In genomic region chr15:3996267-3997010, GRCm38 (mm10) we compare ENCODE assay signal across 9 mouse cellular contexts. TPM values are rescaled to one million over a fixed set of nuclear protein-coding genes. Genes with fewer than 3 reads are reported as not detected.
DNase-seq lines count a peak whose midpoint lies in the region; ATAC-seq and TF ChIP-seq lines count a peak whose summit lies in the region.
"Had no signal": no experiment of that assay in that cellular context is flagged by ENCODE, and none has a peak within 500 bp of the region (broad histone marks: within the 10 kb centered on the region; RNA-seq: fewer than 3 reads in every experiment).

No protein-coding gene starts in this region.

- 18% methylated on average over 14 of the region's 14 CpGs for WGBS in heart, embryonic 15.5 days
- 19% methylated on average over 14 of the region's 14 CpGs for WGBS in forebrain, embryonic 16.5 days
- 28% methylated on average over 14 of the region's 14 CpGs for WGBS in macrophage (ENCODE audit: missing documents)

- H3K4me3 ChIP-seq in heart, embryonic 15.5 days: peak overlapping the region; percentile 71
- H3K4me3 ChIP-seq in MEL (ENCODE audit: control insufficient read depth in 1 of 2, insufficient read depth in 1 of 2, low read depth in 2 of 2, low read length in 2 of 2): peak overlapping the region; percentile 69 to 79
- H3K4me3 ChIP-seq in forebrain, embryonic 16.5 days (replicated peaks; ENCODE audit: low read length): peak overlapping the region; percentile 93
- H3K4me3 ChIP-seq in macrophage (ENCODE audit: inconsistent target): peak overlapping the region; percentile 42

- peaks cover 8% of the 10 kb centered on the region for H3K36me3 ChIP-seq in heart, embryonic 15.5 days
- H3K36me3 ChIP-seq in MEL (ENCODE audit: control insufficient read depth in 1 of 2, insufficient read depth in 2 of 2, low read length in 2 of 2) (peaks cover 0 to 16% of the 10 kb centered on the region in 2 experiments; a peak in 2 of 4 replicates), macrophage (ENCODE audit: inconsistent target) (peaks cover 8% of the 10 kb centered on the region; the same call in 1 of the 2 replicates)
- peaks cover 6% of the 10 kb centered on the region for H3K36me3 ChIP-seq in forebrain, embryonic 16.5 days (ENCODE audit: control insufficient read depth, insufficient read depth)

- no peak for TF ChIP-seq RAD21 in MEL (IDR thresholded peaks at IDR 0.05; ENCODE audit: low read depth, low read length)

- H3K27ac ChIP-seq in heart, embryonic 15.5 days: peak overlapping the region; percentile 96
- peak overlapping the region; percentile 97 for H3K27ac ChIP-seq in MEL (ENCODE audit: control insufficient read depth, low read depth, low read length)
- H3K27ac ChIP-seq in forebrain, embryonic 16.5 days (ENCODE audit: low read length): peak overlapping the region; percentile 46; the same call in 1 of the 2 replicates
- peak overlapping the region; percentile 90 for H3K27ac ChIP-seq in macrophage

- no peak for DNase-seq in heart, postnatal 14 days
- DNase-seq in MEL (ENCODE audit: low read depth, low spot score): no peak
- no peak for DNase-seq in urinary bladder, adult 18-20 months (ENCODE audit: low spot score in 2 of 2)
- no peak for DNase-seq in cerebellum, postnatal 10 days

- peak in 1 of 2 experiments; percentile 66; a peak in 1 of 4 replicates for TF ChIP-seq POLR2A in MEL (IDR thresholded peaks at IDR 0.05; ENCODE audit: control insufficient read depth in 1 of 2, insufficient read depth in 1 of 2, low read depth in 1 of 2, low read length in 2 of 2, poor library complexity in 1 of 2)

- ATAC-seq in heart, embryonic 15.5 days (replicated peaks; ENCODE audit: insufficient number of reproducible peaks, insufficient read depth, low FRiP score, low read depth): no peak
- no peak for ATAC-seq in forebrain, embryonic 16.5 days
- no peak for ATAC-seq in monocyte, adult 5-6 weeks (replicated peaks; ENCODE audit: insufficient number of reproducible peaks, low FRiP score, low TSS enrichment, poor library complexity, severe bottlenecking)

- peaks cover 12% of the 10 kb centered on the region for H3K4me1 ChIP-seq in heart, embryonic 15.5 days (replicated peaks)
- peaks cover 2 to 5% of the 10 kb centered on the region in 2 experiments; a peak in 2 of 4 replicates for H3K4me1 ChIP-seq in MEL (ENCODE audit: control insufficient read depth in 1 of 2, insufficient read depth in 2 of 2, low read length in 2 of 2)
- peaks cover 8% of the 10 kb centered on the region for H3K4me1 ChIP-seq in forebrain, embryonic 16.5 days (replicated peaks; ENCODE audit: control insufficient read depth, insufficient read depth, low read length)

- no peak for TF ChIP-seq CTCF in MEL (IDR thresholded peaks at IDR 0.05 in 2 of 3, conservative IDR thresholded peaks at IDR 0.05 in 1 of 3; ENCODE audit: control insufficient read depth in 1 of 3, insufficient read depth in 1 of 3, low read depth in 2 of 3, low read length in 3 of 3, poor library complexity in 1 of 3, severe bottlenecking in 1 of 3)

- H3K9ac ChIP-seq in heart, embryonic 15.5 days: peak overlapping the region; percentile 54
- peak overlapping the region; percentile 80 for H3K9ac ChIP-seq in MEL (ENCODE audit: control insufficient read depth, low read depth, low read length, poor library complexity, severe bottlenecking)
- H3K9ac ChIP-seq in forebrain, embryonic 16.5 days (replicated peaks; ENCODE audit: low read depth, low read length): peak overlapping the region; percentile 90

- H3K79me2 ChIP-seq in MEL (ENCODE audit: control insufficient read depth, insufficient read depth, low read length, poor library complexity) (peaks cover 10% of the 10 kb centered on the region), macrophage (ENCODE audit: inconsistent target) (peaks cover 37% of the 10 kb centered on the region)

- H3K4me2 ChIP-seq in heart, embryonic 15.5 days: peak overlapping the region; percentile 76
- H3K4me2 ChIP-seq in forebrain, embryonic 16.5 days (ENCODE audit: low read length): peak overlapping the region; percentile 66

- H3K9me3 ChIP-seq in heart, embryonic 15.5 days (replicated peaks): no peaks in the 10 kb centered on the region
- no peaks in the 10 kb centered on the region for H3K9me3 ChIP-seq in MEL (replicated peaks; ENCODE audit: insufficient read depth, low read length)
- H3K9me3 ChIP-seq in forebrain, embryonic 16.5 days (ENCODE audit: control insufficient read depth, low read length): no peaks in the 10 kb centered on the region

- H3K27me3 ChIP-seq in heart, embryonic 15.5 days: no peaks in the 10 kb centered on the region
- H3K27me3 ChIP-seq in MEL (ENCODE audit: control insufficient read depth in 1 of 2, insufficient read depth in 2 of 2, low read length in 2 of 2): no peaks in the 10 kb centered on the region
- H3K27me3 ChIP-seq in forebrain, embryonic 16.5 days (replicated peaks; ENCODE audit: control insufficient read depth, insufficient read depth, low read length): no peaks in the 10 kb centered on the region
- H3K27me3 ChIP-seq: Patski had no signal

- intact Hi-C loops in heart, postnatal 14 days (cut with DNase I): loop anchor here (1.0 kb wide), 1 partner anchor 30 kb away; the partner anchor contains the start of gene Oxct1

- no peak for TF ChIP-seq EP300 in MEL (IDR thresholded peaks at IDR 0.05; ENCODE audit: low read depth in 1 of 2, low read length in 2 of 2)

TF ChIP-seq in MEL, 35 proteins besides CTCF, POLR2A, EP300 and RAD21:
- no peak for TF ChIP-seq MYC (IDR thresholded peaks at IDR 0.05; ENCODE audit: low read depth, low read length)
- peak; percentile 38; the same call in 1 of the 2 replicates for TF ChIP-seq ZMIZ1 (IDR thresholded peaks at IDR 0.05; ENCODE audit: low read depth, low read length)
- TF ChIP-seq CHD1 (IDR thresholded peaks at IDR 0.05; ENCODE audit: low read depth, low read length): 0 out of 2 replicates have a peak, but pooled peaks have one; percentile 45
- no peak for TF ChIP-seq TBP (IDR thresholded peaks at IDR 0.05; ENCODE audit: low read depth, low read length)
- peak; percentile 60; the same call in 1 of the 2 replicates for TF ChIP-seq ELF1 (IDR thresholded peaks at IDR 0.05; ENCODE audit: low read depth, low read length)
- TF ChIP-seq TCF12 (IDR thresholded peaks at IDR 0.05; ENCODE audit: low read depth, low read length): no peak

RNA-seq across cellular contexts. Expression of gene AW549877, which starts 0.9 kb away (rescaled TPM):
- 20.7 and 22.6 TPM in 2 replicates for polyA plus RNA-seq in heart, embryonic 15.5 days (2015; fragmentation: Nextera tagmentation; extraction: Ambion mirVana)
- 10 to 100 TPM; 24.5 to 26.5 TPM for total RNA-seq in heart, postnatal 14 days (2021)
- total RNA-seq in MEL (2012; rRNA removed): 4.2 and 5.0 TPM in 2 replicates
- 10 to 100 TPM in 1 of 2 experiments, not detected in 1; 13.5 TPM for polyA plus RNA-seq in MEL (2012; ENCODE audit: insufficient read depth in 1 of 2, insufficient read length in 2 of 2, low read depth in 1 of 2, low replicate concordance in 2 of 2, missing spikeins in 1 of 2)
- polyA plus RNA-seq in forebrain, embryonic 16.5 days (2015; fragmentation: Nextera tagmentation; extraction: Ambion mirVana): 34.6 and 41.7 TPM in 2 replicates
- 100 to 1,000 TPM in 14 of 26 experiments, 10 to 100 TPM in 12; 61.5 to 189 (median 101) TPM for total RNA-seq in macrophage (2018; cell fraction: chromatin; rRNA removed)
- 10 to 100 TPM; 16.2 to 37.2 (median 29.8) TPM for total RNA-seq in macrophage (2018; cell fraction: cytosol; rRNA removed)
- total RNA-seq in macrophage (2018; cell fraction: nucleus; rRNA removed): 100 to 1,000 TPM in 8 of 26 experiments, 10 to 100 TPM in 18; 57.9 to 194 (median 86.7) TPM
- polyA plus RNA-seq in macrophage (2018): 16.8 to 41.7 TPM (median 25.7 TPM) in 3 replicates
- 26.6 to 35.5 TPM (median 28.0 TPM) in 3 replicates for total RNA-seq in monocyte, adult 5-6 weeks (2017)

RNA-seq across cellular contexts. Expression of gene Fbxo4, which starts 17.1 kb away (rescaled TPM):
- 11.7 and 12.5 TPM in 2 replicates for polyA plus RNA-seq in heart, embryonic 15.5 days (2015; fragmentation: Nextera tagmentation; extraction: Ambion mirVana)
- 1 to 10 TPM; 8.6 to 9.7 TPM for total RNA-seq in heart, postnatal 14 days (2021)
- total RNA-seq in MEL (2012; rRNA removed): 5.9 and 8.0 TPM in 2 replicates
- 1 to 10 TPM in 1 of 2 experiments, not detected in 1; 7.4 TPM for polyA plus RNA-seq in MEL (2012; ENCODE audit: insufficient read depth in 1 of 2, insufficient read length in 2 of 2, low read depth in 1 of 2, low replicate concordance in 2 of 2, missing spikeins in 1 of 2)
- 6.2 and 9.1 TPM in 2 replicates for polyA plus RNA-seq in forebrain, embryonic 16.5 days (2015; fragmentation: Nextera tagmentation; extraction: Ambion mirVana)
- 10 to 100 TPM in 20 of 26 experiments, 1 to 10 TPM in 6; 6.2 to 38.3 (median 17.2) TPM for total RNA-seq in macrophage (2018; cell fraction: chromatin; rRNA removed)
- 10 to 100 TPM; 11.3 to 18.3 (median 15.4) TPM for total RNA-seq in macrophage (2018; cell fraction: cytosol; rRNA removed)
- 10 to 100 TPM in 21 of 26 experiments, 1 to 10 TPM in 5; 4.8 to 26.7 (median 14.4) TPM for total RNA-seq in macrophage (2018; cell fraction: nucleus; rRNA removed)
- 10.2 to 17.3 TPM (median 14.7 TPM) in 3 replicates for polyA plus RNA-seq in macrophage (2018)
- 56.9 to 70.4 TPM (median 70.4 TPM) in 3 replicates for total RNA-seq in monocyte, adult 5-6 weeks (2017)

RNA-seq across cellular contexts. Expression of gene Oxct1, which starts 29.7 kb away (rescaled TPM):
- polyA plus RNA-seq in heart, embryonic 15.5 days (2015; fragmentation: Nextera tagmentation; extraction: Ambion mirVana): 291 and 396 TPM in 2 replicates
- total RNA-seq in heart, postnatal 14 days (2021): 100 to 1,000 TPM; 531 to 576 TPM
- 112 and 140 TPM in 2 replicates for total RNA-seq in MEL (2012; rRNA removed)
- polyA plus RNA-seq in MEL (2012; ENCODE audit: insufficient read depth in 1 of 2, insufficient read length in 2 of 2, low read depth in 1 of 2, low replicate concordance in 2 of 2, missing spikeins in 1 of 2): 100 to 1,000 TPM in 1 of 2 experiments, not detected in 1; 168 TPM
- 298 and 300 TPM in 2 replicates for polyA plus RNA-seq in forebrain, embryonic 16.5 days (2015; fragmentation: Nextera tagmentation; extraction: Ambion mirVana)
- total RNA-seq in macrophage (2018; cell fraction: chromatin; rRNA removed): 100 to 1,000 TPM in 16 of 26 experiments, 10 to 100 TPM in 10; 12.4 to 180 (median 116) TPM
- 100 to 1,000 TPM in 25 of 26 experiments, 10 to 100 TPM in 1; 99.3 to 249 (median 143) TPM for total RNA-seq in macrophage (2018; cell fraction: cytosol; rRNA removed)
- 100 to 1,000 TPM in 9 of 26 experiments, 10 to 100 TPM in 17; 32.2 to 149 (median 86.6) TPM for total RNA-seq in macrophage (2018; cell fraction: nucleus; rRNA removed)
- 105 to 181 TPM (median 181 TPM) in 3 replicates for polyA plus RNA-seq in macrophage (2018)
- 56.3 to 89.6 TPM (median 68.8 TPM) in 3 replicates for total RNA-seq in monocyte, adult 5-6 weeks (2017)

Comparison
In these comparisons a context has a peak if more than half of its experiments do, and no peak if none do; other contexts are left out.
1. H3K27ac ChIP-seq: peak in every context shown above with its lines; median percentile 97 in MEL; 96 in heart, embryonic 15.5 days; 90 in macrophage; 46 in forebrain, embryonic 16.5 days.
2. H3K4me3 ChIP-seq: peak in every context shown above with its lines; median percentile 93 in forebrain, embryonic 16.5 days; 74 in MEL; 71 in heart, embryonic 15.5 days; 42 in macrophage.